Mouse (Mus musculus) ES-E14 (cell line): ENCODE measurements at regions not wholly inside any gene's neighbourhood (a gene's known extent, or its start where the extent isn't known, plus 50 kb on each side); places are given as distances from the start of the nearest gene placed in this dataset.

ENCODE experiments used
- DNase-seq: peaks from one replicate; pipeline ENCODE4 v3.0.0-alpha.2; 2013; ENCODE audit warnings: low read depth, low spot score
- H3K27ac ChIP-seq: 2 replicates; pipeline ENCODE4 v1.5.1; 2012; ENCODE audit warnings: low read depth, mild to moderate bottlenecking, low read length, moderate library complexity, mixed read lengths; ENCODE audit not compliant: poor library complexity, insufficient read depth, severe bottlenecking
- H3K36me3 ChIP-seq: 2 replicates; pipeline ENCODE4 v1.6.1; 2012; ENCODE audit warnings: mild to moderate bottlenecking, low read length, moderate library complexity, mixed read lengths; ENCODE audit not compliant: control insufficient read depth, poor library complexity, insufficient read depth, severe bottlenecking
- H3K4me1 ChIP-seq, 2 experiments: fragments of 150-350 bp in 1 of 2; sonication (generic) in 1 of 2; 2 replicates each; pipeline ENCODE4 v1.6.1; 2012; ENCODE audit warnings: low read length in 2 of 2, mild to moderate bottlenecking in 1 of 2, mixed read lengths in 1 of 2; ENCODE audit not compliant: control insufficient read depth in 2 of 2, insufficient read depth in 2 of 2, poor library complexity in 1 of 2
- H3K4me3 ChIP-seq, 2 experiments: fragments of 150-350 bp in 1 of 2; sonication (generic) in 1 of 2; 2 replicates each; pipeline ENCODE4 v1.5.1; 2012; ENCODE audit warnings: low read length in 2 of 2, low read depth in 1 of 2, mild to moderate bottlenecking in 1 of 2, mixed read lengths in 1 of 2; ENCODE audit not compliant: insufficient read depth in 1 of 2, poor library complexity in 1 of 2, severe bottlenecking in 1 of 2
- H3K9ac ChIP-seq: 2 replicates; pipeline ENCODE4 v1.6.1; 2012; ENCODE audit warnings: low read depth, mild to moderate bottlenecking, low read length, mixed read lengths; ENCODE audit not compliant: poor library complexity, insufficient read depth, severe bottlenecking
- H3K9me3 ChIP-seq: fragments of 150-350 bp; sonication (generic); 2 replicates; pipeline ENCODE4 v1.6.1; 2012; ENCODE audit warnings: low read depth, mild to moderate bottlenecking, low read length; ENCODE audit not compliant: control insufficient read depth, insufficient read depth
- CHD2 ChIP-seq: IDR thresholded peaks from 2 replicates; pipeline ENCODE4 v1.6.1; 2014; ENCODE audit warnings: mild to moderate bottlenecking, low read depth, low read length, inconsistent platforms
- HCFC1 ChIP-seq: IDR thresholded peaks from 2 replicates; pipeline ENCODE4 v1.6.1; 2012; ENCODE audit warnings: low read length, inconsistent platforms, borderline replicate concordance; ENCODE audit not compliant: insufficient read depth
- MAFK ChIP-seq: IDR thresholded peaks from 2 replicates; pipeline ENCODE4 v1.6.1; 2014; ENCODE audit warnings: mild to moderate bottlenecking, low read depth, low read length, inconsistent platforms; ENCODE audit not compliant: insufficient read depth
- ZC3H11A ChIP-seq: IDR thresholded peaks from 2 replicates; pipeline ENCODE4 v1.6.1; 2012; ENCODE audit warnings: low read depth, mild to moderate bottlenecking, inconsistent platforms, low read length, borderline replicate concordance
- ZNF384 ChIP-seq: IDR thresholded peaks from 2 replicates; pipeline ENCODE4 v1.6.1; 2012; ENCODE audit warnings: low read depth, low read length, inconsistent platforms
- in situ Hi-C, 2 experiments: fragments of 600-800 bp; cut with MboI; formaldehyde crosslinking; loops; one replicate each; pipeline ENCODE4 v1.15.1; 2025; ENCODE audit warnings: low sequenced_read_pairs in 2 of 2, inconsistent platforms in 1 of 2; ENCODE audit not compliant: unreplicated experiment in 2 of 2

GRCm38 (mm10) chr6:126350476-126350875 lies 183.8 kb upstream of the Ntf3 start:
- no peak for TF ChIP-seq ZC3H11A
- TF ChIP-seq MAFK = no peak
- no peak for TF ChIP-seq HCFC1
- no peak for TF ChIP-seq CHD2
- TF ChIP-seq ZNF384 = no peak
- in situ Hi-C loops = no loop called here
- H3K9ac ChIP-seq = no peak overlapping the region
- H3K36me3 ChIP-seq = no peaks in the 10 kb centered on the region
- no peak overlapping the region for H3K4me3 ChIP-seq
- H3K9me3 ChIP-seq = no peaks in the 10 kb centered on the region
- H3K4me1 ChIP-seq = no peaks in the 10 kb centered on the region
- no peak overlapping the region for H3K27ac ChIP-seq
- no peak for DNase-seq

- Histone ChIP-seq H3K36me3 (no peaks in the 10 kb centered on the region), H3K4me1 (no peaks in the 10 kb centered on the region), H3K27ac (no peak overlapping the region), H3K9me3 (no peaks in the 10 kb centered on the region), H3K4me3 (no peak overlapping the region), H3K9ac (no peak overlapping the region)
- TF ChIP-seq HCFC1 (no peak), ZC3H11A (no peak), CHD2 (no peak), ZNF384 (no peak), MAFK (no peak)
- DNase-seq = no peak
- in situ Hi-C loops = no loop called here
Observed at GRCm38 (mm10) chr6:126349905-126350304, 183.2 kb upstream of the Ntf3 start.

- H3K4me1 ChIP-seq = no peaks in the 10 kb centered on the region
- no peak overlapping the region for H3K27ac ChIP-seq
- no peaks in the 10 kb centered on the region for H3K9me3 ChIP-seq
- H3K36me3 ChIP-seq = no peaks in the 10 kb centered on the region
- no peak overlapping the region for H3K4me3 ChIP-seq
- no peak overlapping the region for H3K9ac ChIP-seq
- TF ChIP-seq HCFC1 = no peak
- no peak for TF ChIP-seq CHD2
- TF ChIP-seq ZC3H11A = no peak
- TF ChIP-seq MAFK = no peak
- TF ChIP-seq ZNF384 = no peak
- in situ Hi-C loops = no loop called here
- no peak for DNase-seq
Observed at GRCm38 (mm10) chr6:126345221-126345620, 178.5 kb upstream of the Ntf3 start.

DNA sequence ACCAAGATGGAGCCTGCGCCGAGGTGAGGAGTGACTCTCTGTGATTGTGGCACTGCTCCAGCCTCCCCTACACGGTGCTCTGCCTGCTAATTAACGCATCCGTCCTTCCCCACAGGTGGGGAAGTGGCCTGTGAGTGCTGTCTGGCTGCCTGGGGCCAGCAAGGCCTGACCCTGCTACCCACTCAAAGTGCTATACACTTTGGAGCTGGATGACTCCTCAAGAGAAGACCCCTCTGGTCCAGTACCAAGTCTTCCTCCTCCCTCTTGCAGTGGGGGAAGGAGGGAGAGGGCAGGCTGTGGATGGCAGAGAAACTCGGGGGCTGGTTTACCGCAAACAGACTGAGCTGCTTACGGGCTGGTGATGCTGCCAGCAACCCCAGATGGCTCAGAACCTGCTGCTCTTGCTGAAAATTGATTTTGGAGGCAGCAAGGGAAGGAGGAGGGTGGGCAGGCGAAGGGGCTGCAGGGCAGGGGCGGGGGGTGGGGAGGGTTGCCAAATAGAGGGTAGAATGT lies 173.4 kb upstream of the Ntf3 start:
- no peak overlapping the region for H3K27ac ChIP-seq
- no peak overlapping the region for H3K9ac ChIP-seq
- no peak overlapping the region for H3K4me3 ChIP-seq
- no peaks in the 10 kb centered on the region for H3K36me3 ChIP-seq
- TF ChIP-seq ZNF384 = no peak
- TF ChIP-seq MAFK = no peak
- TF ChIP-seq HCFC1 = no peak
- TF ChIP-seq CHD2 = no peak
- no peak for TF ChIP-seq ZC3H11A
- in situ Hi-C loops = no loop called here
- no peaks in the 10 kb centered on the region for H3K4me1 ChIP-seq
- no peak for DNase-seq
- no peaks in the 10 kb centered on the region for H3K9me3 ChIP-seq

GRCm38 (mm10) chr6:126337711-126338110 lies 171.0 kb upstream of the Ntf3 start:
- in situ Hi-C loops = no loop called here
- Histone ChIP-seq H3K4me1 (no peaks in the 10 kb centered on the region), H3K9ac (no peak overlapping the region), H3K27ac (no peak overlapping the region), H3K9me3 (no peaks in the 10 kb centered on the region), H3K4me3 (no peak overlapping the region), H3K36me3 (no peaks in the 10 kb centered on the region)
- TF ChIP-seq ZNF384 (no peak), HCFC1 (no peak), CHD2 (no peak), ZC3H11A (no peak), MAFK (no peak)
- no peak for DNase-seq
